Mouse (Mus musculus) kidney, adult 18-20 months (tissue): Measurements from ENCODE around the gene Scd2.
"Not testable (repeated sequence)": the region's sequence is repeated elsewhere in the genome, so short reads cannot be mapped to it uniquely, and the experiment has no call there.

ENCODE experiments used
- DNase-seq: peaks from one replicate; pipeline ENCODE4 v3.0.0; 2021

Scd2 gene

DNA sequence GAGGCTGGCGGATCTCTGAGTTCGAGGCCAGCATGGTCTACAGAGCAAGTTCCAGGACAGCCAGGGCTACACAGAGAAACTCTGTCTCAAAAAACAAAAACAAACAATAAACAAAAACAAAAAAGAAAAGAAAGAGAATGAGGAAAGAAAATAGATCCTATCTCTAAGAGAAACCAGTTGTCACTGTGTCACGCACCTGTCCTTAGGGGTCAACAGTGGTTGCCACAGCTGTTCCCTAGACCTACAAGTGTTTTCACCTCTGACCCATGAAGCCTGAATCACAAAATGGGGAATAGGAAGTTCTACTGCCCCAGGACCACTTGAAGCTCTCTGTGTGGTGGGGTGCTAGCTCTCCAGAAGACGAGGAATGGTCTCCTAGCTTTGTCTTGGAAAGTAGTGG is 19.0 kb upstream of the Scd2 start:
- DNase-seq: no peak

DNA sequence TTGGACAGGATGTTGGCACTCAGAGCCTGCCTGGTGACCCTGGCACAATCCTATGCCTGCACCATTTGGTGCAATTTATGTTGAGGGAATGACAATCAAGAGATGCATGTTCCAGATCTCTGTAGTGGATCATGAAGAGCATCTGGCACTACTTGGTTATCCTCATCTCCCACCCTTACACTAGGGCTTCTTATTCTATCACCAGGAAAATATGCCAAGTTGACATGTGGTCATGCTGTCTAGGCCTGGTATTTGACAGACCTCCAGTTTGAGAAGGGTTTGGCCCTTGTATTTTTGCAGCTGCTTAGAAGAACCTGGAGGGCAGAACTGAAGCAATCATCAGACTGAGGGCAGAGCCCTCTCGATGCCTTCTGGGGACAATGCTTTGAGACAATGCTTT is 18.1 kb upstream of the Scd2 start:
- no peak for DNase-seq

DNA sequence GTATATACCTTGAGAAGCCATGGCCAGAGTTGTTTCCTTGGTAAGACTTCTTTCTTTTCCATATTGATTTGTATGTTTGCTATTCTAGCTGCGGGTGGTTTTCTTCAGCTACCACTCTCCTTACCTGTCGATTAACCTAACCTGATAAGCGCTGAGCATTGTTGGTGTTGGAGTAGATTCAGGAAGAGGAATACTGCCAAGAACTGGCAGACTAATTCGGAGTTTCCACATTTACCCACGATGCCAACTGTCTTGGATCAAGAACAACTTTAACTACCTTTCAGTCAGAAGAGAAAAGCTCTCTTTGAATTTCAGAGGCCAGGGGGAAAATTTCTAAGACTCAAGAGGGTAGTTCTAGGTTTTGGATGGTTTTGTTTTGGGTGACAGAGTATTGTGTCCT is 16.6 kb upstream of the Scd2 start:
- DNase-seq: no peak

DNA sequence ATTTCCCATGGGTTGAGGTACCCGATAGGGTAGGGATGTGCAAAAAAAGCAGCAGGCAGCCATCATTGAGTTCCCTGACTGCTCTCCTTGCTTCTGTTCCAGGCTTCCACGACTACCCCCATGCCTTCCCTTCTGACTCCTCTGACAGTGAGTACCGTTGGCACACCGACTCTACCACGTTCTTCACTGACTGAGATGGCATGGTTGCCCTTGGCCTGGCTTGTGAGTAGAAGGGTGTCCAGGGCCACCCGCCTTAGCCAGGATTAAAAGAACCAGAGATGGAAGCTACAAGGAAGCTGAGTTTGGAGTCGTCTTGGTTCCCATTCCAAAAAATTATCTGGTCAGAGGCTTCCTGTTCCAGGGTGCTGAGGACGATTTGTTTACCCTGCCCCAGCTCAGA is 15.5 kb upstream of the Scd2 start:
- no peak for DNase-seq

DNA sequence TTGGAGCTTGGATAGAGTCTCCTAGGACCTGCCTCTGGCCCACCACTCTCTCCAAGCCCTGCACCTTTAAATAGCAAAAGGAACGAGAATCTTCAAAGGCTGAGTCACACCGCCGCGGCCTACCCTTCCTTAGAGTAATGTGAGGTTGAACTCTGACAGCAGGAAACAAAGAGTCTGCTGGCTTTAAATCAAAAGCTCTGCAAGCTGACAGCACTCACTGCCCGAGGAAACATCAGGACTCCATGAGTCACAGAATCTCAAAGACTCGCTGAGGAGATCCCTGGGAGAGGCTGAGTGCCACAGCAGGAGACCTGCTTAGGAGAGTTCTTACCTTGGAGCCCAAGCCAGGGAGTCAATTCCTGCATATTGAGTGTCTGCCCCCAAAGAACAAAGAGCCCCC is 12.7 kb upstream of the Scd2 start:
- DNase-seq: peak; percentile 30

DNA sequence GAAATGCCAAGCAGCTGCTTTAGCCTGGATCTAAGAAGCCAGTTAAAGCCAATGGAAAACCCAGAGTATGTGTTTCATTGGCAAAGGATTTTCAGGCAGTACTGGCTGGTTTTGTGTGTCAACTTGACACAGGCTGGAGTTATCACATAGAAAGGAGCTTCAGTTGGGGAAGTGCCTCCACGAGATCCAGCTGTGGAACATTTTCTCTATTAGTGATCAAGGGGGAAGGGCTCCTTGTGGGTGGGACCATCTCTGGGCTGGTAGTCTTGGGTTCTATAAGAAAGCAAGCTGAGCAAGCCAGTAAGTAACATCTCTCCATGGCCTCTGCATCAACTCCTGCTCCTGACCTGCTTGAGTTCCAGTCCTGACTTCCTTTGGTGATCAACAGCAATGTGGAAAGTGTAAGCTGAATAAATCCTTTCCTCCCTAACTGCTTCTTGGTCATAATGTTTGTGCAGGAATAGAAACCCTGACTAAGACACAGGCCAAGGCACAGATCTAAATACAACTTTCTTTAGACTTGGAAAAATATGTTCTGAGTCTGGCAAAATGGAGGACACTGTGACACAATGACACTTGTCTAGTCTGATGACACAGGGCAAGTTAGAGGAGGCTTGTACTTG is 11.5 kb upstream of the Scd2 start:
- not testable (repeated sequence) for DNase-seq

DNA sequence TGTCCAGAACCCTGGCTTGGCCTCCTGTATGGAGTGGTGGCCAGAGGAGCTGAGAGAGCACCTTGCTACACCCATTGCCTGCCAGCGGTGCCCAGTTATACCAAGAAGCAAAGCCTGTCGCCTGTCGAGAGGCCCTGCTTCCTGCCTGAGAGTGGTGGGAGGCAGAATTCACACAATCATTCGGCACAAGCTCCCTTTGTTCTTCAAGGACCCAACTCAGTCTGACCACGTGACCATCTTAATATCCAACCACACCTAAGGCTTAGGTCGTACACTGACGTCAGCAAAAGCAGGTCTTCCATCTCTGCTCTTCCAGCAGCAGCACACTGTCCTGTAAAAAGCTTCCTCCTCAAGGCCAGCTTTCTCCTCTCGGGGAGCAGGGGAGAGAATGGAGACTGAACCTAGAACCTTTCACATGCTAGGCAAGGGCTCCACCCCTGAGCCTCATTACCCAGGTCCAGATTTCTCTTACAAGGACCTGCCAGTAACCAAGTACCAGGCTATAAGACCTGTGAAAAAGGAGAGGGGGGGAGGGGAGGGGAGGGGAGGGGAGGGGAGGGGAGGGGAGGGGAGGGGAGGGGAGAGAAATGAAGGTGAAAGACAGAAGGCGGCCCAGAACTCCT is 10.8 kb upstream of the Scd2 start:
- DNase-seq: no peak

DNA sequence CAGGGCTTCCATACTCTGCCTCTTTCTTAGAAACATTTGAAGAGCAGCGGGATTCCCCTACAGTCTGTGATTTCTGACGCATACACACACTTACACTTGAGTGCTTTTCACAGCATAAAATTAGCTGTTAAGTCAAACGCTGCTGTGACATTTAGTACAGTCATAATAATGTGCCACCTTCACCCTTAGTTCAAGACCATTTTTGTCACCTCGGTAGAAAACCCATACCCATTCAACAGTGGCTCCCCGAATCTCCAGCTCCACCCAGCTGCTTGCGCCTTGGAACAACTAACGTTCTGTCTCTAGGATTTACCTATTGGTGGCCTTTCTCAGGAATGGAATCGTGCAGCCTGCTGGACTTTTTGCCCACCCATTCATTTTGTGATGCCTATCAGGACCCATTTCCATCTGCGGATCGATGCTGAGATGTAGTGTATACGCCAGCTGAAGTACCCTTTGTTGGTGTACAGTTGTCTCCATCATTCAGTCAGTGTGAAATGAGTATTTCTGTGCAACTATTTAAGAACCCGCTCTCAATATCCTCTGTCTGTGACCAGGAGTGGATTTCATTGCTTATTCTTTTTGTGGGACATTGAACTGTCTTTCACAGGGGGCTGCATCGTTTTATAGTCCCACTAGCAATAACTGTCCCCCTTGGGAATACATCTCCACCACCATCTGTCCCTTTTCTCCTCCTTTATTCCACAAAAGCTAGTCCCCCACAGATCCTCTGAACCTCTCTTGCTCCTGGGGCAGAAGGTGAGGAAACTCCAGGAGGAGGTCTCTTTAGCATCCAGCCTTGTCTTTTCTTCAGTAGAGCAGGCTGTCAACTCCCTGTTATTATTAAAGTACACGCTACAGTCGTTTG is 10.1 kb upstream of the Scd2 start:
- DNase-seq: no peak

DNA sequence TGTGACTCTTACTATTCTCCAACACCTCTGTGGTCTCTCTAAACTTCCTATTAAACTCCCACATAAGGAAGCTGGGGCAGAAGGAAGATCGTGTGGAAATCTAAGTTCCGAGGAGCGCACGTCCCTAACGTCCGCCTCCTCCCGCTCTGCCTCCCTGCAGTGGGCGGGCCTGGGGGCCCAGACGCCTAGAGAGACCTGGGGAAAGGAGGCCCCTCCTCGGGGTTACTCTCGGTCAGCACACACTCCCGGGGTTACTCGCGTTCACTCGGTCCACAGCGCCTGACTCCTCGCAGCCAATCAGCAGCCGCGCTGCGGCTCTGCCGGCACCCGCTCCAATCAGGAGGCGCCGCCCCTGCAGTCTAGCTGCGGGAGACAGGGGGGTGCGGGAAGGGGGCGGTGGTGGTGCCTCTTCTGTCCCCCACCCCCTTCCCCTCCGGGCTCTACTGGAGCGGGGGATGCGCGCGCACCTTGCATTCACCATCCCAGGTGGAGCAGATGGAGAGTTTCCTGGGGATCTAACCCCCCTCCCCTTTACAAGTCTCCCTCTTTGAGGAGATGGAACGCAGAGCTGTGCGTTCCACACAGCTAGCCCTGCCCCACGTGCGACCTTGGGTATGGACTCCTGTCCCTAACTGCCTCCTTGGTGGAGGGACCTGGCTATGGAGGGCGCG is 9.3 kb upstream of the Scd2 start:
- DNase-seq: peak; percentile 81

DNA sequence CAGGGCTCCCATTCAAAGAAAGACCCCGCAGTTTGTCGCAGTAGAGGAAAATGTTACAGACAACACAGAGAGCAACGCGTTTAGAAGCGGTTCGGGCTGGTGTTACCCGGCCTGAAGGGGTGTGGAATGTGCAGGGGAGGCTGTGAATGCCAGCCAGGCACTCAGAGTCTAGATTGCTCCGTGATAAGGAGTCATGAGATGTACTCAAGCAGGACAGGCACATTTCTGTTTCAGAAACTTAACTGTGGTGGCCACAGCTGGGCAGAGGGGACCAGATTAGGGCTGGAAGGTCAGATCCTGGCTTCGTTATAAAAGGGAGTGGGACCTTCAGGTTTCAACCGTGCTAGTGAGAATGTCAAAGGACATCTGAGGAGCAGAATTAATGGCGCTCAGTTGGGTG is 8.8 kb upstream of the Scd2 start:
- DNase-seq: peak; percentile 64

DNA sequence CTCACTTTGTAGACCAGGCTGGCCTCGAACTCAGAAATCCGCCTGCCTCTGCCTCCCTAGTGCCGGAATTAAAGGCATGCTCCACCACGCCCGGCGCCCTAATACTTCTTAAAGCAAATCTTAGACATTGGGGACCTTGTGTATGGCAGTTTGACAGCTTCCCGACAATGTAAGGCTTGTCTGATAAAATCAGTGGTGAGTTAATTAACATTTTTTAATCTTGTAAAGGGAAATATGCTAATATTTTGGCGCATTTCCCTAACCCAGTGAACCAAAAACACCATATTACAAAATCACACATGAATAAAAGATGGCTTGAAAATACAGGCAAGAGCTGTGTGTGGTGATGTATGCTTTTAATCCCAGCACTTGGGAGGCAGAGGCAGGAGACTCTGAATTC is 7.9 kb upstream of the Scd2 start:
- no peak for DNase-seq

DNA sequence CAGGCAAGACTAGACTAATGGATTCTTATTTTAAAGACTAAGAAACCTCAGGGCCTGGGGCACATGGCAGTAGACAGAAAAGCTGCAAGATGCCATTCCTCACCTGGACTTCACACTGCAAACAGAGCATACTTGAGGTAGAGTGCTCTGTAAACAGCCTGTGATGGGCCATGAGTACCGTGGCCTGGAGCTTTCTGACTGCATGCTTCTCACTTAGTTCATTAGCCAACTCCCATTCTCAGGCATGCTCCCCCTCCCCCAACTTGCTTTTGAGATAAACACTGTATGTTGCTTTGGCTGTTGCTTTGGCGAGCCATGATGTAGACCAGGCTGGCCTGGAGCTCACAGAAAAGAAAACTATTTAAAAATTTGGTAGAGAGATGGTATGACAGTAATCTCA is 7.4 kb upstream of the Scd2 start:
- no peak for DNase-seq

DNA sequence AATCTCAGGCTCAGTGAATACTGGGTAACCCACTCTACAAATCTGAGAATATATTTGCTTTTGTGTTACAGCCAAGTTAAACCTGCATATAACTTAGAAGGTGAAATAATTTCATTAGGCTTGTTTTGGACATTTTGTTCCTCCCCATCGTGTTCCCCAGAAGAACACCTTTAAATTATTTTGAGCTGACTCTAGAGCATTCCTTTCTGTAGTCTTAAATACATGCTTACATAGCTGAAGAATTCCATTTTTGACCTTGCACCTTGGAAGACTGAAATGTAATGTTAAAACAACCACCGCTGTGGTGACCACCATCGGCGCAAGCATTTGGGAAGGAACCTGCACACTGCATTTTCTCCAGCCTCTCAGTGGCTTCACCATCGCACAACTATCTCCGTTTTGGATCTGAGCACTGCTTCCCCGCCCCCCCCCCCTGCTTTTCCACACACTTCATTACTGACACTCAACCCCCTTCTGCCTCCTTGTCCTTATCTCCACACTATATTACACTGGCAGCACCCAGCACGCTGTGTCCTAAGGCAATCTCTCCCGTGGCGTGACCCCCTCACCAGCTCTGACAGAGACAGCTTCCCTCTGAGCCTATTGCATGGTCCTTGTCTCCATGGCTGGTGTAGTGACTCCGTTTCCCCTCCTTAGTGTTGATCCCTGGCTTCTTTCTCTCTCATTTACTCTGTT is 5.9 kb upstream of the Scd2 start:
- no peak for DNase-seq

DNA sequence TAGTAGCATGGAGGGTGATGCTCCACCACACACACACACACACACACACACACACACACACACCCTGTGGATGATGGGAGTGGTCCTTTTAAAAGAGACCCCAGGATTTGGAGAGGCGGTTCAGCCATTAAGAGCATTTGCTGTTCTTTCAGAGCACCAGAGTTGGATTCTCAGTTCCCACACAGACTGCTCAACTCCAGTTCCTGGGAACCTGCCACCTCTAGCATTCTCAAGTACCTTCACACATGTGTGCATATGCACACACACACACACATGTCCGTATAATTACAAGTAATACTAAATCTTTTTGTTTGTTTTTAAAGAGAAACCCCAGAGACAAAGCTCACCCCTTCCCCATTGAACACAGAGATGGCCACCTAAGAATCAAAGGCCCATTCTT is 1.4 kb upstream of the Scd2 start:
- no peak for DNase-seq

DNA sequence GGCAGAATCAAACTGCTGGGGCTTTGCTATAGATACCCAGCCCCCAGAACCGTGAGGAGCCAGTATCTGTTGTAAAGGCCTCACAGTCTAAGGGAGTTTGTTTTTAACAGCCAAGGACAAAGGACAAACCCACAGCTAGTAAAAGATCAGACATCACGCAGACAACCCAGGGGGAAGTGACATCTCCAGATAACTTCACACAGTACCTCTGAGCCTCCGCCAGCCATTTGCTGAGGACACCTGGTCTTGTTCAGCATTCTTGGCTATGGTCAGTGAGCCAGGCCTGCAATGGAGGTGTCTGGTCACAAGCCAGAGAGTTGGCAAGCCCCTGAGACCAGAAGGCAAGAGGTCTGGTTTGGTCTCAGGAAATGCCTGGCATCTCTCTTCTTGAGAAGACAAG is 991 bp upstream of the Scd2 start:
- DNase-seq: no peak

DNA sequence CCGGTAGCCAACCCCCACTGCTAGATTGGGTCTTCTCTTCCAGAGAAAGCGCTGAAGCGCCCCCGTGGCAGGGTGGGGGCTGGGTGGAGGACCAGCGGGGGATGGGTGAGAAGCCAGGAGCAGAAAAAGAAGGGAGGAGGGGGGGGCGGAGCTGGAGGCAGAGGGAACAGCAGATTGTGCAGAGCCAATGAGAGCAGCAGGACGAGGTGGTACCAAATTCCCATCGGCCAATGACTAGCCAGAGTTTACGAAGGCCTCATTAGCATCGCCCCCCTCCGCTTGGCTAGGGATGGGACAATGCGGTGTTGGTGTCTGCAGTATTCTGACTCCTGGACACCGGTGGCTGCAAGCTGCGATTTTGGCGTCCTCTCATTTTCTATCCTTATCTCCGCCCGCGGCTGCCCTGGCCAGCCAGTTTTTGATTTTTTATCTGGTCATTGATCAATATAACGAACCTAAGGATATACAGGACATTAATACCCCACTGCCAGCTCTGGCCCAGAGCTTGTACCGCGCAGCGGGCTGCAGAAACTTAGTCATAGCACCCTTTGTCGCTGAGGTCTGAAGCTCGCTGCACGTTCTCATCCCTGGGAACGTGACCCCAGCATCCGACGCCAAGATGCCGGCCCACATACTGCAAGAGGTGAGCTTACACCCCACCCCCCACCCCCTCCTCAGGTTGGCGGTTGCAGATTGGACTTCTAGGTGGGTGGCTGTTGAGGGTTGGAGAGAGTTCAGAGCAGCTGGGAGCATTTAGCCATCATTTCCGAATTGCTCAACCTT is 486 bp downstream of the Scd2 start:
- DNase-seq: peak; percentile 73

DNA sequence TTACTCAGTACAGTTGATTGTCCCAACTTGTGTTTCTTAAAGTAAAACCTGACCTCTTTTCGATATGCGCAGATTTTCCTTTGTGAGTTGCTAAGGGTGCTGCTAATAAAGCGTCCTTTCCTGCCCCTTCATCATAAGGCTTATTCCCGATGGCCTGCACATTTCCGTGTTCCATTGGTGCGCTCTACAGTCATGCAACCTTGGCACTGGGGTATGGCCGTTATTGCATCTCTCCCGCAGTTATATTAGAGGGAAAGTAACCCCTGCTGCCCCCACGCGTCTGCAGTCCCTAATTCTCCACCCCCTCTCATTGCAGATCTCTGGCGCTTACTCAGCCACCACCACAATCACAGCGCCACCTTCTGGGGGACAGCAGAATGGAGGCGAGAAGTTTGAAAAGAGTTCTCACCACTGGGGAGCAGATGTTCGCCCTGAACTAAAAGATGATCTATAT is 1.1 kb downstream of the Scd2 start:
- DNase-seq: peak; percentile 82

DNA sequence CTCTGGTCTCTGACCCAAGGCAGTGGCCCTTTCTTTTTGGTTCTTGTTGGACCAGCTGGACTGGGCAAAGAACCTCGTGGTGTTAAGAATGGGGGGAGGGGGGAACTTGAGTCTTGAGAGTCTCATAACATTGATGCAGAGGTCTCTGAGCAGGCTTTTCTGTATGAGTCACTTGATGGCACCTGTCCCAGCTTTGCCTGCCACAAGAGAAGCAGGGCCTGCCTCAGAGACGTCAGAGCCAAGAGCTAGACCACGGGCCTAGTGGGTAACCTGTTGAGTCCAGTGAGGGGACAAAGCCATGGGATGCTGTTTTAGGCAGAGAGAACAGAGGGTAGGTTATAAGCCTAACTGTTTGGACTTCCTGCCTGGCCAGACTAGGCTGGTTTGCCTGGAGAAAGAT is 1.8 kb downstream of the Scd2 start:
- DNase-seq: no peak

DNA sequence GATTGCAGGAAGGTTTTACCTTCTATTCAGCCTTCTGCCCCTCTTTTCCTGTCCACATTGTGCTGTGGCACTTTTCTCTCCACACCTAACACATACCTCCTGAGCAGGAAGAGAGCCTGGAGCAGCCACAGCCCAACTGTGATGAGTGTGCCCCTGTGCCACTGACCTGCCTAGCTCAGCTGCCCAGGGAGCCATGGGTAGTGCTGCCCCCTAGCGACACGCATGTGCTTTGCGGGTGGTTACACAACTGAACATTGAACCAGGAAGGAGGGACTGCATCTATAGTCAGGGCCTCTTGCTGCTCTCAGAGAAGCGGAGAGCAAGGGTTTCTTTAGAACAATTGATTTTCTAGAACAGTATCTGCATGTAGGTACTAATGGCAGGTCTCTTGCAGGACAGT is 2.3 kb downstream of the Scd2 start:
- peak; percentile 87 for DNase-seq

DNA sequence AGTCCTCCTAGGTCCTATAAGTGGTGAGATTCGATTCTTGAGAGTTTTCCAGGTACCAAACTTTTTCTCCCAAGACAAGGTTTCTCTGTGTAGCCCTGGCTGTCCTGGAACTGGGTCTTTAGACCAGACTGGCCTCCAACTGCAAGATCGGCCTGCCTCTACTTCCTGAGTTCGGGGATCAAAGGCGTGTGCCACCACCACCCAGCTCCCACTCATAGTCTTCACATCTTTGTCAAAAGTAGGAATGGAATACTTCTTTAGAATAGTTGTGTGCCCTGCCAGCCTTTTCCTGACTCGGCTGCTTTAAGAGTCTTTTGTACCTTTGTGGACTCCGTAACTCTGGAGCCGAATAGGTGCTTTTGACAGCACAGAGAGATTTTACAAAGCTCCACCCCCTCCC is 2.7 kb downstream of the Scd2 start:
- no peak for DNase-seq

DNA sequence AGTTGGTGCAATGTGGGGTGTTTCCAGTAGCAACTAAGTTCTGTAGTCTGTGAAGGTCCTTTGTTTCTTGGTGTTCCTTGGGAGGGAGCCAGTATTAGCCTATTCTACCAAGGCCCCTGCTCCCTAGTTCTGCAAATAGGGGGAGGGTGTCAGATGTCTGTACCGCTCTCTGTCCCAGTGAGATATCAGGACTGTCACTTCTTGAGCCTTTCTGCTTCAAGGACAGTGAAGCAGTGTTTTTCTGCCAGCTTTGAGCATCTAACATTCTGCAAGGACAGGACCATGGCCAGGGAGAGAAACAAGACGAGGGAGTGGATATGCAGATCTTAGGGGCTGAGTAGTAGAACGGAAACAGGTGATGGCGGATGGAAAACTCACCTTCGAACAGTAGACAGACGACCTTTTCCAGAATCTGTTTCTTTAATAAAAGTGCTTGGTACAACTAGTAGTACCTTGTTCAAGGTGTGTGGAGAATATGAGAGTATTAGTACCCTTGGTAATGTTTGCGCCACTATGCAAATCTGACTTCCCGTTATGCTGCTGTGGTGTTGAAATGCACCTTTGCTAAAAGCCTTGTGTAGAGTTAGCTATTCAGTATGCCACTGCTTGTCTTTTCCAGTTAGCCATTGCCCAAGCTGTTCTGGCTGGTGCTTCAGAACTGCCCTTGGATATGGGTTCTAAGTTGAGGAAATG is 3.7 kb downstream of the Scd2 start:
- no peak for DNase-seq

DNA sequence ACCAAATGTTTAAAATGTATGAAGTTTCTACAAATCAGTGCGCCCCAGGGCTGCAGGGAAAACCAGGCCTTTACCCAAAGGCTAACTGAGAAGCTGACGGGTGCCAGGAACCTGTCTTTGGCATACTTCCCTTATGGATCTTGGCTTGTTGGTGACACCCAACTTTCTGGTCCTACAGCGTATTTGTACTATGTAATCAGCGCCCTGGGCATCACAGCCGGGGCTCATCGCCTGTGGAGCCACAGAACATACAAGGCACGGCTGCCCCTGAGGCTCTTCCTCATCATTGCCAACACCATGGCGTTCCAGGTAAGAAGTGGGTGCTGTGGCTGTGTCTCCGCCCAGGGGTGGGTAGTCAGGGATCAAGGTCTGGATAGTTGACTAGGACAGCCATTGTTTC is 4.4 kb downstream of the Scd2 start:
- no peak for DNase-seq
